Mouse (Mus musculus): Measurements from ENCODE around the gene Gm973.

Gene Gm973

DNA sequence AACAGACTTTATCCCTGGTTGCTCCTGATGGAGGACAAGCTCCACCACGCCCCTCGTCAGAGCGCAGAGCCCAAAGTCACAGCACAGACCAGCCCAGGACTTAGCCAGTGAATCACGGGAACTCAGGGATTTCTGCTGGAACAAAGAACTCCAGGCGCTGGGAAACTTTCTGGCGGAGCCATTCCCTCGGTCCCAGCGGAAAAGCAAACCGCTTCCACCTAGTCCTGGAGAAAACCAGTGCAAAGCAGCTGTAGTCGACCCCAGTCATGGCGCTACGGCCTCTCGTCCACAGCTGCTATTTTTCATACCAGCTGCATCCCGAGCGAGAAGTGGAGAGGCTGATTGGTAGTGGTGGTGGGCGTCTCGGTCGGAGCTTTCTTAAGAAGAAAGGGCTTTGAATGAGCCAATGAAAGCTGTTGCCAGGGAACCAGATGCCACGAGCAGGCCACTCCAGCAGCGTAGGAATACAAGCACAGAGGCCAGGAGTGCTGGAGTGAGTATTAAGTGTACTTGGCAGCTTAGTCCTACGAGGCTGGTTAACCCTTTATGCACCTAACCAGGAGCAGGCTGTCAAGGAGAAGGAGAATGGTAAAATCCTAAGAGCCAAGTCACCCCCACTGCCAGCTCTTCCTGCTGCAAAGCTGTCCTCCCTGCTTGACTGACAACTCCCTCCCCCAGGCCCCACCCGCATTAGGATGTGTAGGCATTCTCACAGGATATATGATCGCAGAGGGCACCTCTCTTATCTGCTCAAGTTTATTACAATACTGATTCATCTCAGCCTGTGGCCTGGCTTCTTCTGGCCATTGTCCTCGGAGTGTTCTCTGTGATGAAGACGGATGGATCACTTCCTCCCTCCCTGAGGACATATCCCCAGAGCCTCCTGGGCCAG is at the start of gene Gm973:
TSS of gene Gm973 (plus strand) at position 239 of the 892 bp plus-strand sequence.
- no peak for DNase-seq

DNA sequence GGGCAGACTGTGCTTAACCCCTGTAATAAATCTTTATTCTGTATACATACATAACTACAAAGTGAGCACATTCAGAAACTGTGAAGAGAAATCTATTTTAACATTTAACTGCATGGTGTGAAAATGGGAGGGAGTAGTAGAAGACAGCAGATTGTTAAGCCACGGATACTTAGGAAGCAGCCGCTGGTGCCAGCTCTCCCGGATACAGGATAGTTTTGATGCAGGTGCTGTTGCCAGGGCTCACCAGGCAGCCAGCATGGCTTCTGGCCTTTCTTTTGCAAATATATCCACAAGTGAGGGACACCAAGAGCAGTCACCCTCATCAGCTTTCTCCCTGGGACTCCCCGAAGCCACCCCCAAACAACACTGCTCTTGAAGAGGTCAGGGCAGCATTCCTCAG is 46.9 kb upstream of the Gm973 start:
- DNase-seq, result peak; percentile 65

DNA sequence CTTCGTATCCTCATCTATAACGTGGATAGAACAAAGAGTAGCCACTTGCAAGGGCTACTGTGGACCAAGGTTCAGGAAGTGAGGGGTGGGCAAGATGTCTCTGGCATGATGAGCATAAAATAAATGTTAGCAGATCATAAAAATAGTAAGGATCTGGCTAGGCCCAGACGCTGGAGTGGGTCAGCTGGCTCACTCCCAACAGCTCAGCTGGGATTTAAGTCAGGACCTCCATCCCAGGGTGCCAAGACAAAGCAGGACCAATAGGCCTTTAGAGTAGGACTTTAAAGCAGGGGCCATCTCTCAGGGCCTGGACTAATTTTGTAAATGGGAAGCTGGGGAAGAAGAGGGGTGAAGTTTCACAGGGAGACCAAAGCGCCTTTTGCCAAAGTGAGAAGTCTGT is 45.3 kb upstream of the Gm973 start:
- DNase-seq, result no peak

DNA sequence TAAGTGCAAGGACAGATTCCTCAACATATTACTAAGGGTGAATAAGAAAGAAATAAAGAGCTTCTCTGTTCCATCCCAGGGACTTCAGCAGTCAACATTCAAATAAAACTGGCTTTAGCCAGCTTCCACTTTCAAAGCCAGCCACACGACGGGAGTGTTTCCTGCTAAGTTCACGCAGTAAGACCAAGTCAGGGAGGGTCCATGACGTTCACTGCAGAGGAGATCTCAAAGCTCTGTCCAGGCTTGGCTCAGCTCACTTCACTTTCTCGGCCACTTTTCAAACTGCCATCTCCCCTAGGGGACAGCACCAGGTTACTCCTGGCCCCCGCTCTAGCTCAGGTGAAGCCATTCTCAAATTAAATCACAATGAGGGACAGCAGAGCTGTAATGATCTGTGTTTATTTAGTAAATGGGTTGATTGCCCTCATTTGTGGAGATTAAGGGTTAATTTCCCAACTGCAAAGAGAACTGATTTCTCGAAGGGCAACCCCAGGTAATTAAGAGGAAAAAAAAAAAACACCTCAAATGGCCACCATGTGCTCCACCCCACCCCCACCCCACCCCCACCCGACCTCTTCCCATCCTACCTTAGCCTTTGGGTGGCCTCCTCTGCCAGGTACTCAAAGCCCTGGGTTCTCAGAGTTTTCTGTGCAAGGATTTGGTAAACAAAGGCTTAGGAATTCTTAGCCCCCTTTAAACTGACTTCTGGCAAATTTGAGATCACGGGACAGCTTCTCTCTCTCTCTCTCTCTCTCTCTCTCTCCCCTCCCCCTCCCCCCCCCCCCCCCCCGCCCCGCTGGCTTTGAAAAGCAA is 43.5 kb upstream of the Gm973 start:
- no peak for DNase-seq

DNA sequence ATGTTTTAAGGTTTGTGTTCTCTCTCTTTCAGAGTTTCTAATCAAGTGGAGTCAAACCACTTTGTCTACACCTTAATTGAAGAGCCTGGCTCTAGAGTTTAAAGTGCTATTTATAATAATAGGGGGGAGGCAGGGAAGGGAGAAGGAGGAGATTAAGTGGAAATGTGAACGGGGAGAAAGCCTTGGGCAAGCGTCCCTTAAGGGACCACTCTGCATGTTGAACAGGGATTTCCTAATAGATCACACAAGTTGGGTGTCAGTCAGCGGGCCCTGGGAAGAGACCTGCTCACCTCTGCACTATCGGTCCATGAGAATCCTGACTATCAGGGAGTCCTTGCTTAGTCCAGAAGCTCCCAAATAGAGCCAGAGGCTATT is 42.9 kb upstream of the Gm973 start:
- no peak for DNase-seq

DNA sequence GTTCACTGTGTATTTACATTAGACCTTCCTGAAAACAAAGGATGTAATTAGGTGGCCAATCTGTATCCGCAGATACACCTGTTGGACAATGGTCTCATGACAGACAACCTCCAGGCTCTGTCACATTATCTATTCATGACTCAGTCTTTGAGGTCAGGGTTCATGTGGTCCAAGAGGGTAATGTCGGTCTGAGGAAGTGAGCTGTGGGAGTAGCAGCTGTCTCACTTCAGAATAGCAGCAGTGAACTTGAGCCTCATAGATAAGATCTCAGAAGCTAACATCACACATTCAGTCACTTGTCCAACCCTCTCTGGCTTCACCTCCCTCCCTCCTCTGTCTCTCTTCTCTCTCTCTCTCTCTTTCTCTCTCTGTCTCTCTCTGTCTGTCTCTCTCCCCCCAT is 40.4 kb upstream of the Gm973 start:
- no peak for DNase-seq

DNA sequence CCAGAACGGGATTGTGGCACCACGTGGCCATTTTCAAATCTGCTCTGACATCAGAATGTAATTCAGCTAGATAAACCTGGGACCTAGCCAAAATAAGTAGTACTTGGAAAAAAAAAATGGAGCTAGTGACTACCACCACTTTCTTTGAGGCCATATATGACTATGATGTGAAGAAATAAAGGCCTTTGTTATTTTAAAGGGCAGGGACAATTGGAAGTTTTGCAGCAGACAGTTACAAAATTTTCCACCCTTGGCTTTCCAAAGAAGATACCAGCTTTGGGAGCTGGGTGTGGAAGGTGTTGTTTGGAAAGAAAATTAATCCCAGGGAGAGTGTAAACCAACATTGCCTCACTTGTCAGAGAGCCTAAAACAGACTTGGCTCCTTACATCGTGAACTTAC is 37.2 kb upstream of the Gm973 start:
- DNase-seq, result no peak

DNA sequence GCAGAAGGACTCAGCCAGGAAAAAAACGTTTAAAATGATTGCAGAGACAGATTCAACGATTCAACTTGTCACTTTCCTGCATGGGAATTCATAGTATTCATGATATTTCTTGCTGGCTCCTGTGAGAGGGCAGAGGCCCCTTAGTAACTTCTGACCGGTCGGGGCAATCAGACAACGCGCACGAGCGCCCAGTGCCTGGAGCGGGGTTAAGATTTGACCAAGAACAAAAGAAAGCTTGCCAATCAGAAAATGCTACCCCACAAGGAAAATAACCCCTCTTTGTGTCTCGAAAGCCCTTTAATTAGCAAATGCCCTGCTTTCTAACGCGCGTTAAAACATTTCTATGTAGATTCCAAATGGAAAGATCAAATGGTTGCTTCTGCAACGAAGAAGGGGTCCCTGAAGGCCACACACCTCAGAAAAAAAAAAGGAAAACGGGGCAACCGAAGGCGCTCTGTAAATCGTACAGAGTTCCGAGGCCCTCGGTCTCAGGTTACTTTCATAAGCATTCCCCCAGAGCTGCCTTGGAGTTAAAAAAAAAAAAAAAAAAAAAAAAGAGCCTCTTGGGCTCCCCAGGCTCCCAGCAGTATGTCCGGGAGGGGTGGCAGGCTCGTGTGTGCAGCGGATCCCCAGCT is 35.1 kb upstream of the Gm973 start:
- no peak for DNase-seq

DNA sequence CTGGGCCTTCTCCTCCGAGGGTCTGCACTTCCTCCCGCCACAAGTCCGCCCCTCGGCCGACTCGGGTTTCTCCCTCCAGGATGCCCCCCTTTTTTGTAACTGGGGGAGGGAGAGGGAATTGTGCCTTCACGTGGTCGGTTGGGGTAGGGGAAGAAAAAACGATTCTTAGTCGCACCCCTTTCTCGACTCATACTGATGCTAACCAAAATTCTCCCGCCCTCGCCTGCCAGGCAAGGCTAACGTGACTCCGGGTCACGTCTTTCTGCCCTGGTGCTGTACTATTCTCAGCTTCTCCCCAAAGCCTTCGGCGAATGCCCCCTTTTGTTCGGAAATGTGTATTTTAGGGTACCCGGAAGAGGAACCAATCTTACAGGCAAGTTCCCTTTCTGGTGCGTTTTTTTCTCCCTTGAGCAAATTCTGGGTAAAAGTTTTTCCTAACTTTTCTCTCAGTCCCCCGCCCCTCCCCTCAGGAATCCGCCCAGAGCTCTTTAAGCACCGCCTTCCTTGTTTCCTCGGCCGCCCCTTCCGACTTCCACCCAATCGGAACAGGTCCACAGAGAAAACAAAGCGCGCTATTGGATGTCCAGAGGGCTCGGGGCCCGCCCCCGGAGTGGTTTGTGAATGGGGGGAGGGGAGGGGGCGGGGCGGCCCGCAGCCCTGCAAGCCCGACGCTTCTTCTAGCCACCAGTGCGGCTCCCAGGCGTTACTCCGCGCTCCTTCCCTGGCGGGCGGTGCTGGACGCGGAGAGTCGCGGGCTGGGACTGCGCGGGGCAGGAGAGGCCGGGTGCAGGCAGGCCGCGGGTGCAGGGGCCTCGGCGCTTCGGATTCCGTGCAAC is 34.4 kb upstream of the Gm973 start:
- peak; percentile 91 for DNase-seq

DNA sequence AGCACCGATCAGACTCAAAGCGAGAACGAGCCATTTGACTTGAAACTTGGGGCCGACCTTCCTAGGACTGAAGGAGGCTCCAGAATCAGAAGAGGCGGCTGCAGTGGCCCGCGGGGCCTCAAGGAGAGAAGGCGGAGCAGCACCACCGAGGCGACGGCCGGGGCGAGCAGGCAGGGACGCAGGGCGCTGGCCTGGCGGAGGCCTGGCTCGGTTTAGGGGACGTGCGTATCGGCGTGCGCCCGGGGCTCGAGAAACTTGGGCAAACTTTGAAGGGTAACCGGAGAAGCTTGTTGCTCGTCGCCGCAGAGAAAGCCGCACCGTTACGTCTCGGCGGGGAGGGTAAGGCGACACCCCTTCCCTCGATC is 33.8 kb upstream of the Gm973 start, which contains the start of gene Fzd7:
TSS of gene Fzd7 (plus strand) at position 94 of the 365 bp plus-strand sequence.
- DNase-seq, result no peak

DNA sequence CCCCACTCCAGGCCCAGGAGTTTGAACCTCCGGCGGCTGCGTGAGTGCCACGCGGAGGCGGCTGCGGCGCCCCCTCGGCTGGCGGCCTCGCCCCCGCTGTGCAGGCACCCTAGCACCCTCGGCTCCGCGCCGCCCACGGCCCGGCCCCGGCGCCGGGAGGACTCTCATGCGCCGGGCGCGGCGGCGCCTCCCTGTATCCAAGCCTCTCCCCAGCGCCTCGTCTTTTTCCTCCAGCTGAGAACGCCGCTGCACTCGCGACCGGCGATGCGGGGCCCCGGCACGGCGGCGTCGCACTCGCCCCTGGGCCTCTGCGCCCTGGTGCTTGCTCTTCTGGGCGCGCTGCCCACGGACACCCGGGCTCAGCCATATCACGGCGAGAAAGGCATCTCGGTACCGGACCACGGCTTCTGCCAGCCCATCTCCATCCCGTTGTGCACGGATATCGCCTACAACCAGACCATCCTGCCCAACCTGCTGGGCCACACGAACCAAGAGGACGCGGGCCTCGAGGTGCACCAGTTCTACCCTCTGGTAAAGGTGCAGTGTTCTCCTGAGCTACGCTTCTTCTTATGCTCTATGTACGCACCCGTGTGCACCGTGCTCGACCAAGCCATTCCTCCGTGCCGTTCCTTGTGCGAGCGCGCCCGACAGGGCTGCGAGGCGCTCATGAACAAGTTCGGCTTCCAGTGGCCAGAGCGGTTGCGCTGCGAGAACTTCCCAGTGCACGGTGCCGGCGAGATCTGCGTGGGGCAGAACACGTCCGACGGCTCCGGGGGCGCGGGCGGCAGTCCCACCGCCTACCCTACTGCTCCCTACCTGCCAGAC is 33.2 kb upstream of the Gm973 start:
- peak; percentile 71 for DNase-seq

DNA sequence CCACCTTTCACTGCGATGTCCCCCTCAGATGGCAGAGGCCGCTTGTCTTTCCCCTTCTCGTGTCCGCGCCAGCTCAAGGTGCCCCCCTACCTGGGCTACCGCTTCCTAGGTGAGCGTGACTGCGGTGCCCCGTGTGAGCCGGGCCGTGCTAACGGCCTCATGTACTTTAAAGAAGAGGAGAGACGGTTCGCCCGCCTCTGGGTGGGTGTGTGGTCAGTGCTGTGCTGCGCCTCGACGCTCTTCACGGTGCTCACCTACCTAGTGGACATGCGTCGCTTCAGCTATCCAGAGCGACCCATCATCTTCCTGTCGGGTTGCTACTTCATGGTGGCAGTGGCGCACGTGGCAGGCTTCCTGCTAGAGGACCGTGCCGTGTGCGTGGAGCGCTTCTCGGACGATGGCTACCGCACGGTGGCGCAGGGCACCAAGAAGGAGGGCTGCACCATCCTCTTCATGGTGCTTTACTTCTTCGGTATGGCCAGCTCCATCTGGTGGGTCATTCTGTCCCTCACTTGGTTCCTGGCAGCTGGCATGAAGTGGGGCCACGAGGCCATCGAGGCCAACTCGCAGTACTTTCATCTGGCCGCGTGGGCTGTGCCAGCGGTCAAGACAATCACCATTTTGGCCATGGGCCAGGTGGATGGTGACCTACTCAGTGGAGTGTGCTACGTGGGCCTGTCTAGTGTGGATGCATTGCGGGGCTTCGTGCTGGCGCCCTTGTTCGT is 32.4 kb upstream of the Gm973 start:
- DNase-seq, result peak; percentile 88

DNA sequence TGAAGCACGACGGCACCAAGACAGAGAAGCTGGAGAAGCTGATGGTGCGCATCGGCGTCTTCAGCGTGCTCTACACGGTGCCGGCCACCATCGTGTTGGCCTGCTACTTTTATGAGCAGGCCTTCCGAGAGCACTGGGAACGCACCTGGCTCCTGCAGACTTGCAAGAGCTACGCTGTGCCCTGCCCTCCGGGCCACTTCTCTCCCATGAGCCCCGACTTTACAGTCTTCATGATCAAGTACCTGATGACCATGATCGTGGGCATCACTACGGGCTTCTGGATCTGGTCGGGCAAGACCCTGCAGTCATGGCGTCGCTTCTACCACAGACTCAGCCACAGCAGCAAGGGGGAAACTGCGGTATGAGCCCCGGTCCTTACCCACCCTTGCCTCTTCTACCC is 31.8 kb upstream of the Gm973 start:
- DNase-seq, result no peak

DNA sequence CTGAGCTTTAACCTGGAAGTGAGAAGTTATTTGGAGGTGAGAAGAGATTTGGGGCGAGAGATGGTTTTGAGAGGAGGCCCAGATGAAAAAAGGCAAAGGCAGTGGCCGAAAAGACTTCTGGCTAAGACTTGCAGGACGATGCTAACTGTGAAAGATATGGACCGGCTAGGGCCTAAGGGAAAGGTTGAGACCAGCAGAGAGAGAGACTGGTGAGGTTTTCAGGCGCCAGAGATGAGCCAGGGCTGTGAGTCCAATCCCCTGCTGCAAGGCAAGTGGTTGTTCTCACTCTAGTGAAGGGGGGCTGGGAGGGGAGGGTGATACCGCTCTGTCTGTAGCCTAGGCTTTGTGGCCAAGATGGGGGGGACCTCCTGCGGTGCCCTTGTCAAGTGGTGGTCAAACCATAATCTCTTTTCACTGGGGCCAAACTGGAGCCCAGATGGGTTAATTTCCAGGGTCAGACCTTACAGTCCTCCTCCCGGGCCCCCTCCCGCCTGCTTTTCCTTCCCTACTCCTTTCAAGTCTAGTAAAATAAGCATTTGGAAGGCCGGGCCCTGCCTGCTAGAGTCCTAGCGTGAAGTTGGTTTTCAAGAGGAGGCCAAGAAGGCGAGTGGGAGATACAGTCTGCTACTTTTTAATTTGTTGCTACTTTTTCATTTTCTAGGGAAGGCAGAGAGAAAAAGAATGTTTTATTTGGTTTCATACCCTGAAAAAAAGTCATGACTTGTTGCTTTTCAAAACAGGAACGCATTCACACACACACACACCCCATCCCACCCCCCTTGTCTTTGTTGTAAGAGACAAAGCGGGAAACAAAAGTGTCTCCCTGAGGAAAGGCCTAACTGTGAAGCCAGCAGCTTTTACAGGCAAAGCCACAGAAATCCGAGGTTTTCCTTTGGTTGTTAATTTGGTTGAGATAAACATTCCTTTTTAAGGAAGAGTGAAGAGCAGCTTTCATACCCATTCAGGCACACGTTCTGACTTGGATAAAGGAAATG is 31.0 kb upstream of the Gm973 start:
- peak; percentile 56 for DNase-seq

DNA sequence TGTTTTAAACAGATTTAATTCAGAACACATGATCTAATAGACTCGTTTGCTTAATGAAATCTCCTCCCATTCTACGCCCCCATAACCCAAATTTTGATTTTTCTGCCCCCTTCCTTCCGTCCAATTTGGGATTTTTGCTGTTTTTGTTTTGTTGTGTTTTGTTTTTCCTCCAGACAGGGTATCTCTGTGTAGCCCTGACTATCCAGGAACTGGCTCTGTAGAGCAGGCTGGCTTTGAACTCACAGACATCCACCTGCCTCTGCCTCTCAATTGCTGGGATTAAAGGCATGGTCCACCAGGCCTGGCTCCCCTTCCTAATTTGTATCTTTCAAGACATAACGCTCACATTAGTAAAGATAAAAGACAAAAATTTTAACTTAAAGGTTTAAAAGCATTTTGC is 30.3 kb upstream of the Gm973 start:
- DNase-seq, result no peak

DNA sequence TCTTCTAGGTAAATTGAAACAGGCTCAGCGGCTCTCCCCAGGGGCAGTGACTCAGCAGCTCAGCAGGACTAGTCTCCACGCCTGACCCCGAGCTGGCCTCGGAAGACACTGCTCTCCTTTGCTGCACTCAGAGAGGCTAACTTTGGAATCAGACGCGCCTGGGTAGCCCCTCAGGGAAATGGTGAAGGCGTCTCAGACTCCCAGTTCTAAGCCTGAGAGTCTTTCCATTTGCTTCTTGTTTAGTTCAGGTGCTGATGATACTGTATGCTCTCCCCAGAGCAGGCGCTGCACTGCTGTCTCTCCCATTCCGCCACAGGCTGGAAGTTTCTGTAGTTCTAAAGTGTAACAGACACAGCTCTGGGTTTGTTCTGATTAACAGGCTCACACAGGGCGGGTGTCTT is 28.4 kb upstream of the Gm973 start:
- DNase-seq, result peak; percentile 43

DNA sequence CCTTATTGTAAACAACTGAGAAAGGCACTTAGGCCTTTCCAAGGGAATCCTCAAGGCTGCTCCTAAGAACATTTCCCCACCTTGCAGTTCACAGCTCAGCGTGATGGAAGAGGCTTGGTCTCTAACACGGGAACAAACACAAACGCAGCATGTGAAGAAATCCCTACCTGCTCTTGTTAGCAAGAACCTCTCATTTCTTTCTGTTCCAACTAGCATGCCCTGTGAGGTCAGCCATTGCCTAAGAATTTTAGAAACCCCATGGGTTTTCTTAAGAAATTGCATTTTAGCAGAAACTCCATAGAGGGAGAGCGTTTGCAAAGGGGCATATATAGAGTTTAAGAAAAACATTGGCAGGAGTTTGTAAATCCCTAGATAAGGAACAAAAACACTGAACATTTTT is 27.6 kb upstream of the Gm973 start:
- no peak for DNase-seq

DNA sequence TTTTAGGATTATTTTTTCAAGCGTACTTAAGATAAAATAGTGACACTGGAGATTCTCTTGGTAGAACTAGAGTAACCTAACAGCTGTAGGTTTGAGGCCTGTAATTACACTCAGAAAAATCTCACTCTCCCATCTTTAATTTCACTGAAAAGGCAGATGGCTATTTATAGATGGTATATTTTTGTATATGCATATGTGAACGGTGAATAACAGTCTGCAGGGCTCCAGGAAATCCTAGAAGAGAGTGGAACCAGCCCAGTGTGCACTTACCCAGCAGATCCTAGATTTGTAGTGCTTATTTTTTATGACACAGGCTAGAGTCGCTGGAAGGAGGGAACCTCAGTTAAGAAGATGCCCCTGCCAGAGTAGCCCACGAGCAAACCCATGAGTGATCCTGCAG is 27.1 kb upstream of the Gm973 start:
- DNase-seq, result no peak

DNA sequence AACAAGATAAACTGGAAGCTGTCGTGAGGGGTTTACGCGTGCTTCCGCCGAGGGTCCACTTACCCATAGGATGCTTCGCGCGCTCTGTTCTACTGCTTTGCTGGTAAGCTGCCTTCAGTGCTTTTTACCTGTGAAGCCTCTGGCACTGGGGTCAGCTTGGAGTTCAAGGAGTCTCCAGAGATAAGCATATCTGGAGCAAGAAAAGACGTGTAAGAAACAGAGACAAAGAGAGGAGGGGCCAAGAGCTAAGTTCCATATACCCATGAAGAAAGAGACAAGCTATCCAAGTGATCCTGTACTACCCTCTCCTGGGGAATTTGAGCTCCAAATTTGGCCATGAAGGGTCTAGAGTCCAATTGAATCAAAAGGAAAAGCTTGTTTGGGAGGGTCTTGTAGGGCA is 24.5 kb upstream of the Gm973 start:
- no peak for DNase-seq

DNA sequence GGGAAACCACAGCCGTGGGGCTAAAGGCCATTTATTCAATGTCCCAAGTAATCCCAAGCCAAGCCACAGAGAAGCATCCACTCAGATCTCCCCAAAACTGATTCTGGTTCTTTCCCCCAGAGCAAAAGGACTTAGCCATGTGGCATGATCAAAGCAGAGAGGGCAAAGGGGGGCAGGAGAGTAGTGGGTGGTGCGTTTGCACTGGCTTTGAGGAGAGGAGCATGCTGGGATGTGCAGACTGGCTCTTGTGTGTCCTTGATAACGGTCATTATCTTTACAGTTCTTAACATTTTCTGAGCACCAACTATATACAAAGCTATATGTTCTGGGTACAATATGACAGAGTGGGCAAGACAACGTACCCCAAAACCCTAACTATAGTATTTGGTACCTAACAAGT is 23.6 kb upstream of the Gm973 start:
- no peak for DNase-seq
